Mouse (Mus musculus): ENCODE measurements around the gene Pdk3. TPM values are rescaled to one million over a fixed set of nuclear protein-coding genes. Genes with fewer than 3 reads are reported as not detected.

Pdk3 gene
- total RNA-seq, 2 experiments from 2014 or later = 28.8 to 30.8 TPM

Other genes with a start within 250 kb of the Pdk3 start
- gene Pola1, start 200.0 kb downstream of the Pdk3 start, total RNA-seq (2021) = 10 to 100 TPM; 16.9 to 18.0 TPM
- gene Pcyt1b, start 177.3 kb downstream of the Pdk3 start, total RNA-seq (2021) = under 1 TPM; 0.60 to 0.95 TPM
- not detected for gene AU015836, start 136.5 kb upstream of the Pdk3 start, total RNA-seq (2021)